Mouse (Mus musculus) cerebellum, adult 2 months (tissue): ENCODE results near the gene Herc6.

Experiments
- CTCF ChIP-seq: fragments of 200-500 bp; IDR thresholded peaks from 2 replicates; pipeline ENCODE4 v1.5.1; 2011; ENCODE audit warnings: low read depth, mild to moderate bottlenecking, control low read depth, low read length, moderate library complexity, borderline replicate concordance; ENCODE audit not compliant: insufficient read depth
- POLR2A ChIP-seq: fragments of 200-500 bp; IDR thresholded peaks from 2 replicates; pipeline ENCODE4 v1.6.1; 2011; ENCODE audit warnings: low read length, control low read depth, borderline replicate concordance; ENCODE audit not compliant: insufficient read depth

DNA sequence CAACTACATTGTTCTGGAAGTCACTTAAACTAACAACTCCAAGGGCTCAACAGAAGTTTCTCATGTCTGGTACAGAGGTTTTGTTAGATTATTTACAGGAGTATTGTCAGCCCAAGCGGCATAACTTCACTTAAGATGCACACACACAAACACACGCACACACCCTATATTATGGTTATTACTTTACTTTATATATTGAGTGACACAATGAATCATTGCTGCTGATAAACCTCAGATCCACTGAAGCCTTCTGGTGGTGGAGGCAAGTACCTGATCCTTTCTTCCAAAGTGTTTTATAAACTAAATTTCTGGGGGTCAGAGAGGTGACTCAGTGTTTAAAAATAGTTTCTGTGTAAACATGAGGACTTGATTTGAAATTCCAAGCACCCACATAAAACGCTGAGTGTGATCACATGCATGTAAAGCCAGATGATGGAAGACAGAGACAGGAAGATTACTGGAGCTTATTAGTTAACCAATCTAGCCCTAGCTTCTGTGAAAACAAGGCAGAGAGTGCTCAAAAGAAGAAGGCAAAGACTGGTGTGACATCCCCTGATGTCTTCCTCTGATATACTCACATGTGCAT, 29.5 kb upstream of the Herc6 start:
- TF ChIP-seq POLR2A (no peak), CTCF (no peak)
